Mouse (Mus musculus) megakaryocyte, embryonic 14.5 days (primary cell): ENCODE results near the gene Klhl25. TPM values are rescaled to one million over a fixed set of nuclear protein-coding genes. Genes with fewer than 3 reads are reported as not detected.
"Not testable (repeated sequence)": the region's sequence is repeated elsewhere in the genome, so short reads cannot be mapped to it uniquely, and the experiment has no call there.

Experiments
- H3K27me3 ChIP-seq: replicated peaks from 2 replicates; pipeline ENCODE3; 2012; ENCODE audit warnings: inconsistent platforms
- H3K36me3 ChIP-seq: replicated peaks from 2 replicates; pipeline ENCODE3; 2012; ENCODE audit warnings: low read length, inconsistent platforms, mixed read lengths
- H3K4me1 ChIP-seq: 2 replicates; pipeline ENCODE4 v1.6.1; 2012; ENCODE audit warnings: inconsistent platforms
- H3K4me3 ChIP-seq: replicated peaks from 2 replicates; pipeline ENCODE3; 2012; ENCODE audit warnings: moderate library complexity, mild to moderate bottlenecking, inconsistent platforms
- H3K9me3 ChIP-seq: 2 replicates; pipeline ENCODE4 v1.6.1; 2012; ENCODE audit warnings: inconsistent platforms
- FLI1 ChIP-seq: IDR thresholded peaks from 2 replicates; pipeline ENCODE4 v1.6.1; 2012; ENCODE audit warnings: low read length, inconsistent platforms, mixed read lengths
- GATA1 ChIP-seq: IDR thresholded peaks from 3 replicates; pipeline ENCODE4 v1.6.1; 2012; ENCODE audit warnings: mixed read lengths, low read length, inconsistent platforms, borderline replicate concordance
- polyA plus RNA-seq: library from polyadenylated mRNA; stranded (reverse); fragments of >175 nt; gene quantifications from 2 replicates; pipeline ENCODE4 v1.2.3, GENCODE M21; 2012; ENCODE audit warnings: low replicate concordance; ENCODE audit not compliant: insufficient read depth

Gene Klhl25
- polyA plus RNA-seq, 1 experiment, result 11.9 TPM

- H3K36me3 ChIP-seq, result no peaks in the 10 kb centered on the region
- H3K9me3 ChIP-seq, result no peaks in the 10 kb centered on the region
- H3K27me3 ChIP-seq, result no peaks in the 10 kb centered on the region
- TF ChIP-seq FLI1, result no peak
- TF ChIP-seq GATA1, result no peak
- H3K4me3 ChIP-seq, result no peak overlapping the region
- peaks cover 21% of the 10 kb centered on the region for H3K4me1 ChIP-seq
Measured at GRCm38 (mm10) chr7:75822087-75822668, 25.9 kb upstream of the Klhl25 start.

- TF ChIP-seq GATA1, result no peak
- no peak for TF ChIP-seq FLI1
Measured at GRCm38 (mm10) chr7:75823071-75823470, 25.0 kb upstream of the Klhl25 start.

GRCm38 (mm10) chr7:75826360-75827103 is 21.6 kb upstream of the Klhl25 start:
- no peak for TF ChIP-seq GATA1
- no peak for TF ChIP-seq FLI1
- Histone ChIP-seq H3K4me1 (peaks cover 56% of the 10 kb centered on the region), H3K27me3 (no peaks in the 10 kb centered on the region), H3K4me3 (no peak overlapping the region), H3K9me3 (no peaks in the 10 kb centered on the region), H3K36me3 (no peaks in the 10 kb centered on the region)

More at GRCm38 (mm10) chr7:75823071-75823470, 25.0 kb upstream of the Klhl25 start:
- H3K4me3 ChIP-seq, result no peak overlapping the region
- peaks cover 29% of the 10 kb centered on the region for H3K4me1 ChIP-seq
- no peaks in the 10 kb centered on the region for H3K9me3 ChIP-seq
- no peaks in the 10 kb centered on the region for H3K36me3 ChIP-seq
- H3K27me3 ChIP-seq, result no peaks in the 10 kb centered on the region

GRCm38 (mm10) chr7:75827357-75827756 is 20.8 kb upstream of the Klhl25 start:
- peaks cover 55% of the 10 kb centered on the region for H3K4me1 ChIP-seq

GRCm38 (mm10) chr7:75827850-75828249 is 20.3 kb upstream of the Klhl25 start:
- Histone ChIP-seq H3K4me1 (peaks cover 51% of the 10 kb centered on the region), H3K36me3 (no peaks in the 10 kb centered on the region), H3K4me3 (peak overlapping the region; percentile 56), H3K9me3 (no peaks in the 10 kb centered on the region), H3K27me3 (no peaks in the 10 kb centered on the region)
- TF ChIP-seq FLI1, result no peak
- TF ChIP-seq GATA1, result no peak

More at GRCm38 (mm10) chr7:75827357-75827756, 20.8 kb upstream of the Klhl25 start:
- TF ChIP-seq FLI1 (no peak), GATA1 (no peak)
- H3K4me3 ChIP-seq, result no peak overlapping the region
- H3K27me3 ChIP-seq, result no peaks in the 10 kb centered on the region
- no peaks in the 10 kb centered on the region for H3K36me3 ChIP-seq
- H3K9me3 ChIP-seq, result no peaks in the 10 kb centered on the region

GRCm38 (mm10) chr7:75828536-75828935 is 19.6 kb upstream of the Klhl25 start:
- H3K36me3 ChIP-seq, result no peaks in the 10 kb centered on the region
- no peak overlapping the region for H3K4me3 ChIP-seq
- H3K9me3 ChIP-seq, result no peaks in the 10 kb centered on the region
- TF ChIP-seq GATA1 (no peak), FLI1 (no peak)
- H3K27me3 ChIP-seq, result no peaks in the 10 kb centered on the region
- H3K4me1 ChIP-seq, result peaks cover 52% of the 10 kb centered on the region

- H3K4me1 ChIP-seq, result peaks cover 68% of the 10 kb centered on the region
- H3K36me3 ChIP-seq, result no peaks in the 10 kb centered on the region
- no peaks in the 10 kb centered on the region for H3K9me3 ChIP-seq
- no peak overlapping the region for H3K4me3 ChIP-seq
- no peaks in the 10 kb centered on the region for H3K27me3 ChIP-seq
- no peak for TF ChIP-seq FLI1
- TF ChIP-seq GATA1, result no peak
Measured at GRCm38 (mm10) chr7:75830251-75831060, 17.7 kb upstream of the Klhl25 start.

GRCm38 (mm10) chr7:75833960-75834359 is 14.2 kb upstream of the Klhl25 start:
- not testable (repeated sequence) for H3K4me3 ChIP-seq, H3K9me3 ChIP-seq, H3K36me3 ChIP-seq, H3K27me3 ChIP-seq
- peaks cover 74% of the 10 kb centered on the region for H3K4me1 ChIP-seq

- H3K27me3 ChIP-seq, H3K9me3 ChIP-seq, H3K36me3 ChIP-seq, H3K4me3 ChIP-seq: not testable (repeated sequence)
- peaks cover 65% of the 10 kb centered on the region for H3K4me1 ChIP-seq
Measured at GRCm38 (mm10) chr7:75834932-75835631, 13.0 kb upstream of the Klhl25 start.

- H3K27me3 ChIP-seq, result no peaks in the 10 kb centered on the region
- peaks cover 39% of the 10 kb centered on the region for H3K4me1 ChIP-seq
- no peaks in the 10 kb centered on the region for H3K9me3 ChIP-seq
- no peaks in the 10 kb centered on the region for H3K36me3 ChIP-seq
- no peak overlapping the region for H3K4me3 ChIP-seq
- TF ChIP-seq FLI1 (no peak), GATA1 (no peak)
Measured at GRCm38 (mm10) chr7:75840071-75840470, 8.0 kb upstream of the Klhl25 start.
